In the genomic region with DNA sequence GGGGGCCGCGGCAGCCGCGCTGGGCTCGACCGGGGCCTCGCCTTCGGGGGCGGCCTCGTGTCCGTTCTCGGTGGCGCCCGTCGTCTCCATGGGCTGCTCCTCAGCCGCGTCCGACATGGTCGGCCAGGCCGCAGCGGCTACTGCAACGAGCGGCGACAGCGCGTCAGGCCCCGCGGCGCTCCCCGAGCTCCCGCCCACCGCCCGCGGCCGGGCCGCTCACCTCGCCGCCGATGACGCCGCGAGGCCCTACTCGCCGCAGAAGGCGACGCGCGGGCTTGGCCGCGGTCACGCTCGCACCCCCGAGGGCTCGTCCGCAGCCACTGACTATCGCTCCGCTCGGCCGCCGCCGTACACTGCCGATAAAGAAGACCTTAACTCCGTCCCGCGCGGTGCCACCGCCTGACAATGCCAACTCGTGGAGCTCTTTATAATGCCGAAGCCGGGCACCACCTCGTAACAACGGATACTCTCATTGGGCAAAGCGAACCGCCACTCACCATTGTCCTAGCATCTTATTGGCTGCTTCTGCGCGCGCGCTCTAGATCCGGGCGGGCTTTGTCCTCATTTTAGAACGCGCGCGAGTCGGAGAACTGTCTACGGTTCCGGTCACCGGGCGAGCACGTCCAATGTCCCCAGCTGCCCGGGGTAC, we compare ENCODE assay signal across 8 mouse cellular contexts. TPM values are rescaled to one million over a fixed set of nuclear protein-coding genes. Genes with fewer than 3 reads are reported as not detected.
A peak's percentile ranks its signal among the peaks of the same experiment; 100 is the strongest.
DNase-seq lines count a peak whose midpoint lies in the region; ATAC-seq and TF ChIP-seq lines count a peak whose summit lies in the region.

A gene (minus strand): TSS at position 401 of the 649 bp plus-strand sequence.

- H3K27me3 ChIP-seq in hindbrain, embryonic 10.5 days (ENCODE audit: insufficient read depth, poor library complexity, severe bottlenecking) = no peaks in the 10 kb centered on the region
- H3K27me3 ChIP-seq in lung, postnatal 0 days (replicated peaks; ENCODE audit: insufficient read depth, low read length) = no peaks in the 10 kb centered on the region

- TF ChIP-seq CTCF in lung, postnatal 0 days (IDR thresholded peaks at IDR 0.05) = no peak

- H3K36me3 ChIP-seq in hindbrain, embryonic 10.5 days = peaks cover 43% of the 10 kb centered on the region
- H3K36me3 ChIP-seq in lung, postnatal 0 days (ENCODE audit: insufficient read depth, low read length) = peaks cover 18% of the 10 kb centered on the region; the same call in 1 of the 2 replicates

- peak within 1 kb of the TSS; percentile 88 for H3K9ac ChIP-seq in lung, postnatal 0 days (replicated peaks; ENCODE audit: low read depth)

- H3K4me1 ChIP-seq in hindbrain, embryonic 10.5 days (replicated peaks) = peaks cover 45% of the 10 kb centered on the region
- no peaks in the 10 kb centered on the region; the same call in 1 of the 2 replicates for H3K4me1 ChIP-seq in lung, postnatal 0 days (ENCODE audit: insufficient read depth, low read depth, low read length)

- peak within 1 kb of the TSS; percentile 100 for H3K27ac ChIP-seq in hindbrain, embryonic 10.5 days
- H3K27ac ChIP-seq in lung, postnatal 0 days (ENCODE audit: low read length) = peak within 1 kb of the TSS; percentile 96

- H3K9me3 ChIP-seq in hindbrain, embryonic 10.5 days = no peaks in the 10 kb centered on the region
- H3K9me3 ChIP-seq in lung, postnatal 0 days (ENCODE audit: low read length) = no peaks in the 10 kb centered on the region

- peak within 1 kb of the TSS; percentile 99 for H3K4me3 ChIP-seq in hindbrain, embryonic 10.5 days
- H3K4me3 ChIP-seq in lung, postnatal 0 days (ENCODE audit: low read depth, low read length) = peak within 1 kb of the TSS; percentile 93

- under 1% methylated on average over 91 of the region's 91 CpGs for WGBS in hindbrain, embryonic 10.5 days
- 2% methylated on average over 78 of the region's 91 CpGs for WGBS in lung, postnatal 0 days

- ATAC-seq in frontal cortex, adult (ENCODE audit: low TSS enrichment) = peak; percentile 92
- ATAC-seq in lung, postnatal 0 days = peak; percentile 92

- DNase-seq in MEL-GATA-1-ER (ENCODE audit: extremely low read depth, low read depth) = peak; percentile 88
- peak; percentile 98 for DNase-seq in cerebellum, adult 8-10 months
- DNase-seq in hindbrain, embryonic 10.5 days (ENCODE audit: low spot score) = peak; percentile 98
- DNase-seq in layer of hippocampus, adult 9-11 months = peak; percentile 98
- DNase-seq in lung, postnatal 0 days (ENCODE audit: low spot score) = peak; percentile 98
- peak; percentile 97 for DNase-seq in ovary, postnatal 14 days (ENCODE audit: low spot score)
- peak; percentile 97 for DNase-seq in thymus, postnatal 14 days

- peak; percentile 30; the same call in 1 of the 2 replicates for TF ChIP-seq EP300 in lung, postnatal 0 days (IDR thresholded peaks at IDR 0.05)

- H3K4me2 ChIP-seq in lung, postnatal 0 days (replicated peaks; ENCODE audit: low read depth, low read length) = peak within 1 kb of the TSS; percentile 68

RNA-seq across cellular contexts. Expression of the gene that starts here (rescaled TPM):
- polyA plus RNA-seq in hindbrain, embryonic 10.5 days (2016; fragmentation: Nextera tagmentation; extraction: Ambion mirVana) = 607 and 630 TPM in 2 replicates
- 152 and 167 TPM in 2 replicates for polyA plus RNA-seq in lung, postnatal 0 days (2015; fragmentation: Nextera tagmentation; extraction: Ambion mirVana)

Comparison
In these comparisons a context has a peak if more than half of its experiments do, and no peak if none do; other contexts are left out.
1. Peak in every context shown above with its lines: DNase-seq, ATAC-seq, H3K4me3 ChIP-seq and H3K27ac ChIP-seq.